Mouse (Mus musculus): ENCODE results near the gene 2900026A02Rik.

The 2900026A02Rik gene

DNA sequence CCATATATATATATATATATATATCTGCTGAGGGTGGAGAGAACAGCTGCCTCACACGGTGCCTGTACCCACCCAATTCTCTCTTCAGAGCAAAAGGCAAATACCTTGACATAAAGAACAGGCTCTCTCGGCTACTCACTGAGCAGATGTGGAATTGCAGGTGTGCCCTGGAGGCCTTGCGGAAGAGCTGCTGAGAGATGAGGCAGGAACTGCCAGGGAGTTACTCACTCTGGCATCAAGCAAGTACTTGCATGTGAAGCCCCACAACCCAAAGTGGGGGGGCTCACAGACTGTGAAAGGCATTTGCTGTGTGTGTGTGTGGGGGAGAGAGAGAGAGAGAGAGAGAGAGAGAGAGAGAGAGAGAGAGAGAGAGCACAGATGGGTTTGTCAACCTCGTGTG, 92.6 kb downstream of the 2900026A02Rik start:
- intact Hi-C loops (cut with DNase I) = no loop called here

DNA sequence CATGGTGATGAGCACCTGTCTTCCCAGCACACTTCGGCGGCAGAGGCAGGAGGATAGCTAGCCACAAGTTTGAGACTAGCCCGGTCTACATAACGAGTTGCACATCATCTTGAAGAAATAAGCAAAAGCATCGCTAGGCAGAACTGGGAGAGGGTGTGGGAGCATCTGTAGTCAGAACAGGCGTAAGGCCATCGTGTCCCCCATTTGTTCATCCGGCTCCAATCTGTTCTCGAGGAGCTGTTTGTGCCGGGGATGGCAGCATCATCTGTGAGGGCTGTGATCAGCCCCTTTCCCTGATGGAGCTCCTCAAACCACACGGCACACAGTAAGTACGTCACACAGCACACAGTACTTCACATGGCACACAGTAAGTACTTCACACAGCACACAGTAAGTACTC, 94.6 kb downstream of the 2900026A02Rik start:
- intact Hi-C loops (cut with DNase I) = no loop called here

- intact Hi-C loops (cut with DNase I) = no loop called here
These were observed 97.3 kb downstream of the 2900026A02Rik start for GRCm38 (mm10) chr5:113123693-113124092.

DNA sequence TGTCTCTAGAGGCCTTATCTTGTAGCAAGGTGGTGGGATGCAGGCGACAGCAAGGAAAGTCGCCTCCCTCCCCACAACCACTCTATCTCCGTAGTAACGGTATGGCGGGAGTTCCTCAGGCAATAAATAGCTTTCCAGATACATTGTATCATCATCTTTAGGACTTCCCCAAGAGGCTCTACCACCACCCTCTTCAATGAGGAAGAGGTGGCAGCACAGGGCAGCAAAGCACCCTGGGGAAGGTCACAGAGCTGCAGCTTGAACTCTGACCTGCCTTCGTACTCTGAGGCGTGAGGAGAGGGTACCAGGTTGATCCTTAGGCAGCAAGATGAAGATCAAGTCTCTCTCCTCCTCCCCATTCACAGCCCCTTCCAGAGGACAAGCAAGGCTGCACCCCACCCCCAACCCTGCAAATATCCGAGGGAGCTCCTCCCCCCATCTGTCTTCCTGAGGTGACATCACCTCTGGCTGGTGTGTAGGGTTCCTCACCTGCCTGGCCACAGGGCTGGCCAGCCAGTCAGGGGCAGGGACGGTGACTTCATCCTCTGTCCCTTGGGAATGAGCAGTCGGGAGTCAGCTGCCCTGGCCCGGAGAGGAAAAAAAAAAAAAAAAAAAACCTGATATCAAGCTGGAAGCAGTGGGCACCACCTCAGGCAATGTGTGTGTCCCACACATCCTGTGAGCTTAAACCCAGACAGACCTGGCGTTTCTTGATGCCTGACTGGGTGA, 98.5 kb downstream of the 2900026A02Rik start:
- intact Hi-C loops (cut with DNase I) = no loop called here

DNA sequence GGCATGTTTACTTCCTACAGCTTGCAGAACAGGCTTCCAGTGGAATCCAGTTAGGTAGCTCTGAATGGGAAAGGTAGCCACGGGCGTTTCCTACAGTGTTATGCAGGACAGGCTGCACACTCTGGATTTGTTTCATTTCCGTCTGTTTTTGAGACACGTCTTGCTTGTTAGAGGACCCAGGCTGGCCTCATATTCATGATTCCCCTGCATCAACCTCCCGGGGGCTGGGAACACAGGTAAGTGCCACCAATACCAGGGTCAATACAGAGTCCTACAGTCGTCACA, 99.5 kb downstream of the 2900026A02Rik start:
- intact Hi-C loops (cut with DNase I) = no loop called here

- intact Hi-C loops (cut with DNase I) = no loop called here
These were observed 100.1 kb downstream of the 2900026A02Rik start for GRCm38 (mm10) chr5:113120741-113121590.

DNA sequence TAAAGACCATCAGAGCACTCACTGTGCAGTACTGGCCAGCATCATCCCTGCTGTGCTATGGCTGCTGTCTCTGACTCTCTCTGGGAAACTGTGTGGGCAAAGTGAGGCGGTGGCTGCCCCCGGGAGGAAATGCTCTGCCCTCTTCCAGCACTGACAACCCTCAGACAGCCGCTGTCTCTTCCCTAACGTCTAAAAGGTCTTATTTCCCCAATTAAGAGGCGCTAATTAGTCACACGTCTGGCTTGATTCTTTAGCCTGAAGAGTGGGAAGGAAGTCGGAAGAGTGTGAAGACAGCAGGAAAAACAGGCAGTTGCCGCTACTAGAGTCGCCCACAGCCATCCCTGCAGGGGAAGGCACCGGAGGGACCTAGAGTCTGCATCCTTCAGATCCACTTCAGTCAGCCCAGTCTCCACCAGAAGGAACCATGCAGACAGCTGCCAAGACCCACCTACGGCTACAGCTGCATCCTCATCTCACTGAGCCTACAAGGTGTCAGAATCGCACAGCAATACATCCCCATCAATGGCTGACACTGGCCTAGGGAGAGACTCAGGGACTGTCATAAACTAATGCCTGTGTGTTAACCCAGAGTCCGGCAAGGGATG, 101.1 kb downstream of the 2900026A02Rik start:
- intact Hi-C loops (cut with DNase I) = no loop called here

DNA sequence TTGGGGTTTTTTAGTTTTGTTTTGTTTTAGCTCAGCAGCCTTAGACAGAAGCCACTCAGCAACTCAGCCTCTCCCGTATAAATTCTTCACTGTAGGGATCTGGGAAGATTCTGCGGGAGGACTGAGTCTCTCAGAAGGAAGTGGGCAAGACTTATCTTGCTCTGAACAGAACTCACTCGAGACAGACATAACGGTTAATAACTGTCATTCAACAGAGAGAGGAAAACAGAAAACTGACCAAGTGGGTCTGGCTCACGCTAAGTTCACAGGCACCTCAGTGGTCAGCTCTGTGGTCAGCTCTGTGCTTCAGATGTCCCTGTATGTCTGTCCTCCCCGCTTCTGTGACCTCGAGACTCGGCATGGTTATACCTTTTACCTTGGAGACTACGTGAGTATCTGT, 101.7 kb downstream of the 2900026A02Rik start:
- intact Hi-C loops (cut with DNase I) = no loop called here

- intact Hi-C loops (cut with DNase I) = no loop called here
These were observed 102.3 kb downstream of the 2900026A02Rik start for GRCm38 (mm10) chr5:113118695-113119094.

- intact Hi-C loops (cut with DNase I) = no loop called here
These were observed 103.7 kb downstream of the 2900026A02Rik start for GRCm38 (mm10) chr5:113117361-113117760.

GRCm38 (mm10) chr5:113115896-113116295, 105.1 kb downstream of the 2900026A02Rik start:
- intact Hi-C loops (cut with DNase I) = no loop called here

DNA sequence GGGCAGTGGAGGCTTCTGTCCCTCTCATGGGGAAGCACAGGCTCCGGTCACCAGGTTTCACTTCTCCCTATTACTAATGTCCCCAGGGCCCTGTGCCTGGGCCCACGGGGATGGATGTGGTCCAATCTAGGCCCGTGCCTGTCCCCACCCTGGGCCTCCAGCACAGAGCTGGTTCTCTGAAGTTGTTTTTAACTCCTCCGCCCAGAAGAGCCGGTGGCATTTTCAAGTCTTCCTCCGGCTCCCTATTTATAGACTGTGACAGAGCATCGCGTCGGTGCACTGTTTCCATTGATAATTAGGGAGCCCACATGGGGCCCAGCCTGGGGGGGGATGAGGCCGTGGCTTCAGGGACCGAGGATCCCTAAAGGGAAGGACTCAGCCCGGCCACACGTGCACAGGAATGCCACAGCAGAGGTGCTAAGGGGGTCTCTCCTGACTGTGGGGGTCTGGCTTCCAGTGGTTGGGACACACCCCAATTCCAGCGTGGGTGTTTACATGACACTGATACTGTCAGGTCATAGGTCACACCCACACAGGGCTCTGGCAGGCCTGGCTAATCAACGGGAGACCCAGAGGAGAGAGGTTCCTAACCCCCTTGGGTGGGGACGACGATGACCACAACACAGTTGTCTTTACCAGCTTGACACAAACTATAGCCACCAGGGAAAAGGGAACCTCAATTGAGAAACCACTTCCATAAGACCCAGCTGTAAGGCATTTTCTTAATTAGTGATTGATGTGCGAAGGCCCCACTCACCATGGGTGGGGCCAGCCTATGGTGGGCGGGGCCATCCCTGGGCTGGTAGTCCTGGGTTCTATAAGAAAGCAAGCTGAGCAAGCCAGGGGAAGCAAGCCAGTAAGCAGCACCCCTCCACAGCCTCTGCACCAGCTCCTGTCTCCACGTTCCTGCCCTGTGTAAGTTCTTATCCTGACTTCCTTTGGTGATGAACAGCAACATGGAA, 106.5 kb downstream of the 2900026A02Rik start:
- intact Hi-C loops (cut with DNase I) = no loop called here

- intact Hi-C loops (cut with DNase I) = no loop called here
These were observed 107.9 kb downstream of the 2900026A02Rik start for GRCm38 (mm10) chr5:113113120-113113519.

- intact Hi-C loops (cut with DNase I) = no loop called here
These were observed 109.7 kb downstream of the 2900026A02Rik start for GRCm38 (mm10) chr5:113111336-113111735.

- intact Hi-C loops (cut with DNase I) = no loop called here
These were observed 110.1 kb downstream of the 2900026A02Rik start for GRCm38 (mm10) chr5:113110929-113111328.

- intact Hi-C loops (cut with DNase I) = loop anchor here (2.0 kb wide), 1 partner anchor 45 kb away; no protein-coding TSS in a partner anchor
These were observed 111.4 kb downstream of the 2900026A02Rik start for GRCm38 (mm10) chr5:113109651-113110050.

- intact Hi-C loops (cut with DNase I) = loop anchor here (2.0 kb wide), 1 partner anchor 47 kb away; no protein-coding TSS in a partner anchor
These were observed 112.8 kb downstream of the 2900026A02Rik start for GRCm38 (mm10) chr5:113108165-113108764.

GRCm38 (mm10) chr5:113107709-113108108, 113.3 kb downstream of the 2900026A02Rik start:
- intact Hi-C loops (cut with DNase I) = loop anchor here (2.0 kb wide), 1 partner anchor 47 kb away; no protein-coding TSS in a partner anchor

- intact Hi-C loops (cut with DNase I) = no loop called here
These were observed 114.4 kb downstream of the 2900026A02Rik start for GRCm38 (mm10) chr5:113106594-113106993.

- intact Hi-C loops (cut with DNase I) = no loop called here
These were observed 115.6 kb downstream of the 2900026A02Rik start for GRCm38 (mm10) chr5:113105481-113105880.

Data from adrenal gland (tissue).